Mouse (Mus musculus) brain, adult 2 months (tissue): Measurements from ENCODE around the gene Rgr.
"Not testable (repeated sequence)": the region's sequence is repeated elsewhere in the genome, so short reads cannot be mapped to it uniquely, and the experiment has no call there.

ENCODE experiments used
- DNase-seq: peaks from one replicate; pipeline ENCODE4 v3.0.0; 2011; ENCODE audit warnings: low read depth, low spot score

Gene Rgr

DNA sequence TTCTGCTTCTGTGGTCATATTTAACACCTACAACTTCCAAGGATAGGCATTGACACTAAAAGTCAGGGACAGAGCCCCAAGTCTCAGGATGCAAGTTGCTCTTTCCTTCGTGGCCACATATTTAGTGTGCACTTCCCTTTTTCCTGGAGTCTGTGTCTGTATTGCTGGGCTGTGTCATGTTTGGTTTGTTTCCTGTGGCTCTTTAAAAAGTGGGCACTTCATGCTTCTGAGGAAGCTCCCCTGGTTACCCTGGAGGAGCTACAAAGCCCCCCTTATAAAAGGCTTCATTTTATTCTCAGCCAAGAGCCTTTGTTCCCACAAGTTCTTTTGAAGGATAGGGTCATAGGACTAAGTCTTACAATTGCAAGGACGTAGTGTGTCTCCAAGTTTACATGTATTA is 45.9 kb downstream of the Rgr start:
- no peak for DNase-seq

DNA sequence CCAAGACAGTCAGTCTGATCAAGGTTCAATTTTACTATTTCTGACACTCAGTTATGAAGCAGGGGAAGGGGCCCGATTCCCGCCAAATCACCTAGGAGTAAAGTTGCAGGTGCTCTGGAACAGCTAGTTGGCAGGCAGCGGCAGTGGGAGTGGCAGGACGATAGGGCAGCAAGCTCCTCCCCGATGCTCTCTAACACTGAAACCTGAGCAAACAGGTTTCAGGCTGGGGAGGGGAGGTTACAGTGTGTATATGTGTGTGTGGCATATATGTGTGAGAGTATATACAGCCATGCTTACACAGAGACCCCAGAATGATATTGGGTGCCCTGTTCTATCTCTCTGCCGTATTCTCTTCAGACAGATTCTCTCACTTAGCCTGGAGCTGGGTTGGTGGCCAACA is 48.0 kb downstream of the Rgr start:
- not testable (repeated sequence) for DNase-seq

DNA sequence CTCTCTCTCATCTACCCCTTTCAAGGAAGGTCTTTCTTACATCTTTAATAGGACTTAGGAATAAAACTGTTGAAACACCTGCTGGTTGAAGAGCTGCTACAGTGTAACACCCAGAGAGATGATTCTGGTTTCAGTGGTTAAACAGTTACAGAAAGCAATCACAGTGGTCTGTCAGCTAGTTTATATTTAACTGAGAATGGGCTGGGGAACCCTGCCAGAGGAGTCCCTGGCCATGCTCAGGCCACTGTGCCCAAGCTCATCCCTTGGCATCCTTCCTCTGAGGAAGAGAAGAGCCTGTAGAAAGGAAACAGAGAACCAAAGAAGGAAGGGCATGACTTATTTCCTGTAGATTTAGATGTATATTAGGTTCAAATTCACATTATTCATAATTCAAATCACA is 59.0 kb downstream of the Rgr start:
- DNase-seq, result no peak

DNA sequence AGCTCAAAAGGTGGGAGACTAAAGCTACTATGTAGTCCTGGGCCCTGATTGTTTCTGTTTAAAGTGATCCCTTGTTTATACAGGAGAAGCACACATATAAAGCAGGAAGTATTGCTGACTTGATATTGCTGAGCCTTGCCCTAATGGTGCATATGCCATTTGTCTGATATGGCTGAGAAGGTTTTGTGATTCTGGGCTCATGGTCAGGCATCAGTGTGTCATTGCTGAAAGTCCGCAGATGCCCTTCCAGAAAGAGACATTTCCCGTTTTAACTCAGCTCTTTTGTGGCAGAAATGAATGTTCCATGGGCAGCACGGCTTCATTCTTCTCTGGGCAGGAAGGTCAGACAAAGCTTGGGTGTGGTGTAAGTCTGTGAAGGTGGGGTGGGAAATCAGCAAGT is 63.1 kb downstream of the Rgr start:
- DNase-seq, result no peak
